Mouse (Mus musculus) retina, adult 2 months (tissue): ENCODE data around the gene Pdgfa.

Experiments used
- DNase-seq: peaks from one replicate; pipeline ENCODE4 v3.0.0-alpha.2; 2012; ENCODE audit warnings: low read depth, low spot score

Pdgfa gene

GRCm38 (mm10) chr5:138997171-138997788 is at the start of gene Pdgfa:
Gene Pdgfa, minus strand, starts transcription at chr5:138997370.
- no peak for DNase-seq

- DNase-seq: no peak
Measured at GRCm38 (mm10) chr5:139046636-139047035, 49.5 kb upstream of the Pdgfa start.

GRCm38 (mm10) chr5:139043546-139043945 is 46.4 kb upstream of the Pdgfa start:
- DNase-seq: no peak

- no peak for DNase-seq
Measured at GRCm38 (mm10) chr5:139042299-139042698, 45.1 kb upstream of the Pdgfa start.

GRCm38 (mm10) chr5:139035171-139035570 is 38.0 kb upstream of the Pdgfa start:
- DNase-seq: no peak

GRCm38 (mm10) chr5:139034746-139035145 is 37.6 kb upstream of the Pdgfa start:
- DNase-seq: no peak

GRCm38 (mm10) chr5:139033406-139034317 is 36.5 kb upstream of the Pdgfa start:
- DNase-seq: no peak

GRCm38 (mm10) chr5:139027603-139028002 is 30.4 kb upstream of the Pdgfa start:
- DNase-seq: no peak

GRCm38 (mm10) chr5:139024351-139025105 is 27.4 kb upstream of the Pdgfa start:
- no peak for DNase-seq

GRCm38 (mm10) chr5:139020595-139020994 is 23.4 kb upstream of the Pdgfa start:
- DNase-seq: no peak

GRCm38 (mm10) chr5:139017371-139018124 is 20.4 kb upstream of the Pdgfa start:
- DNase-seq: no peak

- DNase-seq: no peak
Measured at GRCm38 (mm10) chr5:139015097-139015496, 17.9 kb upstream of the Pdgfa start.

- DNase-seq: no peak
Measured at GRCm38 (mm10) chr5:139010649-139011048, 13.5 kb upstream of the Pdgfa start.

- no peak for DNase-seq
Measured at GRCm38 (mm10) chr5:139007141-139007775, 10.1 kb upstream of the Pdgfa start.

GRCm38 (mm10) chr5:139004588-139004987 is 7.4 kb upstream of the Pdgfa start:
- no peak for DNase-seq

GRCm38 (mm10) chr5:138999716-139000115 is 2.5 kb upstream of the Pdgfa start:
- no peak for DNase-seq

GRCm38 (mm10) chr5:138997936-138998580 is 888 bp upstream of the Pdgfa start:
- no peak for DNase-seq

GRCm38 (mm10) chr5:138996322-138997073 is 672 bp downstream of the Pdgfa start:
- no peak for DNase-seq

- DNase-seq: no peak
Measured at GRCm38 (mm10) chr5:138995721-138996311, 1.4 kb downstream of the Pdgfa start.
